Mouse (Mus musculus) urinary bladder, postnatal 4 days (tissue): ENCODE measurements around the gene Irf8.
"Not testable (repeated sequence)": the region's sequence is repeated elsewhere in the genome, so short reads cannot be mapped to it uniquely, and the experiment has no call there.

Experiments used
- DNase-seq, 2 experiments: peaks; one replicate each; pipeline ENCODE4 v3.0.0; 2021 to 2022; ENCODE audit warnings: low spot score in 2 of 2

Gene Irf8

DNA sequence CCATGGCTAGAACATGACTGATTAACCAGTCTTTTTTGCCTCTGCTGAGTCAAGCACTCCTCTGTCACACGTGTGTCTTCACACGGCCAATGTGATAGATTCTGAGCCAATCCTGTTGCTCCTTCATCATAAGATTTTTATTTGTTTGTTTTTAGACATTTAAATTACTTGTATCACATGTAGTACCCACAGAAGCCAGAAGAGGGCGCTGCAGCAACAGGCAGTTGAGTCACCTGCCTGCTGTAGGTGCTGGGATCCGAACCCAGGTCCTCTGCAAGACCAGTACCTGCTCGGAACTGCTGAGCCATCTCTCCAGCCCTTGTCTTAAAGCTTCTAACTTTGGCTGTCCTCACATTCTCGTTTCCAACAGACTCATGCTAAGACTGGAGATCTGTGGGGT is 13.1 kb upstream of the Irf8 start:
- DNase-seq, result no peak

GRCm38 (mm10) chr8:120724096-120724495 is 12.1 kb upstream of the Irf8 start:
- DNase-seq, result not testable (repeated sequence)

GRCm38 (mm10) chr8:120724816-120725575 is 11.2 kb upstream of the Irf8 start:
- DNase-seq, result no peak

GRCm38 (mm10) chr8:120725576-120725950 is 10.6 kb upstream of the Irf8 start:
- no peak for DNase-seq

- DNase-seq, result no peak
Observed at GRCm38 (mm10) chr8:120726051-120726450, 10.1 kb upstream of the Irf8 start.

DNA sequence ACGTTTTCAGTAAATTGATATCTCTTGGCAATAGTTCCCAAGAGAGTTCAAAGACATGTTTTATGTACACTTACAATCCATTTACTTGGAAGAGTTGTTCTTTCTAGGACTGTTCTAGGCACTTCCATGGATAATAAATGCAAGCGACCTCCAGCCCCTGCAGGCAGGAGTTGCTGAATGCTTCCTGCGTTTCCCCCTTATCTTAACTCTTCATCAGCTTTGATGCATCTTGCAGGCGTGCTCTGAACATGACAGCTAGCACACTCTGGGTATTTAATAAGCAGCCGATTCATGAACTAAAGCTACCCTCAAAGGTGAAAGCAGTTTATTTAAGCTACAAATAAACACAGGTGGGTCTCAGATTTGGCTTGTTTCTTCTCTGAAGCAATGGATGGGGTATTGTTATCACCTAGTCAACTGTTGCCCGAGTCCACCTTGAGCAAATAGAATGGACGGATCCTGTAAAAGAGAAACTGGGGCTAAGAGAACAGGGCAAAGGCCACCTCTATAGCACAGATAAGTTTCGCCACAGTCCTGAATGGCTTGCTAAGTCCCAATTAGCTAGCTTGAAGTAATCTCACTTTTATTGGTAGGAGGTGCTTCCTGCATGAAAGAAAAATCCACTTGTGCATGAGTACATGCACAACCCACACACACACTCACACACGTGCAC is 7.5 kb upstream of the Irf8 start:
- no peak for DNase-seq

GRCm38 (mm10) chr8:120731582-120731981 is 4.6 kb upstream of the Irf8 start:
- DNase-seq, result no peak

DNA sequence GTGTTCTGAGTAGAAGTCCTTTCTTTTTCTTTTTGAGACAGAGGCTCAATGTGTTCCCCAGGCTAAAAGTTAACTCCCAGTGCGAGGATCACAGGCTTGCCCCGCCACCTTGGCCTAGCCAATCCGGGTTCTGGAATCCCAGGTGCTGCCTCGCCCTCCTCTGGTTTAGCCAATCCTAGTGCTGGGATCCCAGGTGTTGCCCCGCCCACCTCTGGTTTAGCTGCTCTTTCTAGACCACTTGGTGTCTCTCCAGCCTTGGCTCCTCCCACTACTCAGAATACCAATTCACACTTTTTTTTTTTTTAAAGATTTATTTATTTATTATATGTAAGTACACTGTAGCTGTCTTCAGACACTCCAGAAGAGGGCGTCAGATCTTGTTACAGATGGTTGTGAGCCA is 4.1 kb upstream of the Irf8 start:
- no peak for DNase-seq

GRCm38 (mm10) chr8:120736486-120736885 is 328 bp downstream of the Irf8 start:
- DNase-seq, result no peak

- DNase-seq, result no peak
Observed at GRCm38 (mm10) chr8:120737166-120737565, 1.0 kb downstream of the Irf8 start.

- no peak for DNase-seq
Observed at GRCm38 (mm10) chr8:120738771-120739170, 2.6 kb downstream of the Irf8 start.

- DNase-seq, result no peak
Observed at GRCm38 (mm10) chr8:120739526-120739925, 3.4 kb downstream of the Irf8 start.

- DNase-seq, result no peak
Observed at GRCm38 (mm10) chr8:120740579-120740978, 4.4 kb downstream of the Irf8 start.

- no peak for DNase-seq
Observed at GRCm38 (mm10) chr8:120741001-120741400, 4.8 kb downstream of the Irf8 start.

DNA sequence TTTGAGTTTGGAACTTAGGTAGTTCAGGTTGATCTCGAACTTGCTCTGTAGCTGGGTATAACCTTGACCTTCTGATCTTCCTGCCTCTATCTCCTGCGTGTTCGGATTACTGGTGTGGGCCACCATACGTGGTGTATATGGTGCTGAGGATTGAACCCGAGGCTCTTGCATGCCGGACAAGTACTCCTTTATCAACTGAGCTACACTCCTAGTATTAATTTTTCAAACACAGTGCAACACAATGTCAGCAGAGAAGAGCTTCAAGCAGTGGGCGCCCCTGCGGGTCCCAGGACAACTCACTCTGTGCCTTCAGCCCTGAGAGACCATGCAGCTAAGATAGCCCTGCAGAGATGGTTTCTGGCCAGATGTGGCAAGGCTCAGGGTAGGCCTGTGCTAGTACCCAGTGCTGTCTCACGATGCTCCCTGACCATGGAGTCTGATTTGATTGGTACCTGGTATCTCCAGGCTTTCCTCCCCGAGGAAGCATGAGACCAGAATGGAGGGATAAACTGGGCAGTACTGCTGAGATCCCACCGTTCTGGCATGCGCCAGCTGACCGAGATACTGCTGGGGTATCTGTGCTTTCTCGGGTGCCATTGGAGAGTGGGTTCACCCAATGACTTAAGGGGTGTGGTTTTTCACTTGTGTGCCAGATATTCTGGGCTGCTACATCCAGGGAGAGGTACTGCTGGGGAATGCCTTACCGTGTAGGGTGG is 5.8 kb downstream of the Irf8 start:
- DNase-seq, result no peak

DNA sequence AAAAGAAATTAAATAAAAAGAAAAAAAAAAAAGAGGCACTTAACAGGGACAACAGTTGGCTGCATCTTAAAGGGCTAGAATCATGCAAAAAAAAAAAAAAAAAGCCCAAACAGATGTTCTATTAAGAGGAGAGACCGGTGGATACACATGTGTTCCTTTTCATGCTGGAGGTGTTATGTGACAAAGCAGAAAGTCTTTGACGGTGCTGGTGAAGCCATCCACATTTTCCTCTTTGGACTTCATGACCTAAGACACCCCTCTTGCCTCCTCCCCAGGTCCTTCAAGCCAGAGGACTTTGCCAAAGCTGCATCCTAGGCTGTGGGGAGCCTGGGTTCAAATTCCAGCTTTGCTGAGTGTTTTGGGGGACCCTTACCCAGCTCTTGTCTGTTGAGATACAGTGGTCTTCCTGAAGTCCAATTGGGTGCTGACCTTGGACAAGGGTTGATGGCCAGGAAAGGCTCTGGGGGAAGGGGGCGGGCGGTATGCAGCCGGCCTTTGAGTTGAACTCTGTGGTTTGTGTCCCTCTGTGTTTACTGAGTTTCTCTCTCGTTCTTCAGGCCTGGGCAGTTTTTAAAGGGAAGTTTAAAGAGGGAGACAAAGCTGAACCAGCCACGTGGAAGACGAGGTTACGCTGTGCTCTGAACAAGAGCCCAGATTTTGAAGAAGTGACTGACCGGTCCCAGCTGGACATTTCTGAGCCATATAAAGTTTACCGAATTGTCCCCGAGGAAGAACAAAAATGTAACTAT is 7.2 kb downstream of the Irf8 start:
- DNase-seq, result no peak

- DNase-seq, result no peak
Observed at GRCm38 (mm10) chr8:120743898-120744290, 7.7 kb downstream of the Irf8 start.

GRCm38 (mm10) chr8:120744448-120744847 is 8.3 kb downstream of the Irf8 start:
- no peak for DNase-seq

DNA sequence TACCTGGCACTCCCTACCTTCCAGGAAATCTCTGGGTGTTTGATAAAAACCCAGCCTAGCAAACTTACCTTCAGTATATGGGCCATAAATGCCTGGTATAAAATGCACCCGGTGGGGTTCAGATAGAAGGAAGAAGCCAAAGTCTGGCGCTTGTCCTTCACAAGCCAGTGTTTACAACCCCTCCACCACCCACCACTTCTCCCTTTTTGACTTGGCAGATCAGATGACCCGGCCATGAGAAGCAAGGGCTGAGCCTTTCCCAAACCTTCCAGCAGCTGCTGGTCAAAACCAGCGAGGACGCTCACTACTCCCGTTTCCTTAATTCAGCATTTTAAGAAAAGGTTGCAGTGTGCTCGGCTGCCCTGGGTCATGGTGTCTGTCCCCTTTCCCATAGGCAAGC is 9.1 kb downstream of the Irf8 start:
- no peak for DNase-seq

GRCm38 (mm10) chr8:120746007-120746701 is 10.0 kb downstream of the Irf8 start:
- DNase-seq, result no peak

- no peak for DNase-seq
Observed at GRCm38 (mm10) chr8:120747286-120747685, 11.1 kb downstream of the Irf8 start.

DNA sequence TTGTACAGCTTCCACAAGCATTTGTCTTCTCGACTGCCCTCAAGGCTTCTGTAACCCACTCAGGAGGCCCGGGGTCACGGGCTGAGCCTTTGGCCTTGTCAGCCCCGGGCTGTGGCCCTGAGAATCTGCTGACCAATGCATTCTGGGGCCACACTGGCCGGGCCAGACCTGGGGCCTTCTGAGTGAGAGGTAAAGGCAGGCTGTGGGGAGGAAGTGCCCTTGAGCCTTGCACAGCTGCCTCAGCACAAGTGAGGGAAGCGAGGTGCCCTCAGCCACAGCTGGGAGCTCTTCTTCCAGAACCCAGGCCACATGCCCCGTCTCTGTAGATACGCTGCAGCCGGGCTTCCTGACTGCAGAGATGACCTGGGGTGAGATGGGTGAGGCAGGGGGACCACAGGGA is 14.5 kb downstream of the Irf8 start:
- DNase-seq, result no peak
